Mouse (Mus musculus): ENCODE data around the gene Tmem232. TPM values are rescaled to one million over a fixed set of nuclear protein-coding genes. Genes with fewer than 3 reads are reported as not detected.

Gene Tmem232
- polyA plus RNA-seq (2012; ENCODE audit: insufficient read depth, low replicate concordance): not detected in 2 replicates

DNA sequence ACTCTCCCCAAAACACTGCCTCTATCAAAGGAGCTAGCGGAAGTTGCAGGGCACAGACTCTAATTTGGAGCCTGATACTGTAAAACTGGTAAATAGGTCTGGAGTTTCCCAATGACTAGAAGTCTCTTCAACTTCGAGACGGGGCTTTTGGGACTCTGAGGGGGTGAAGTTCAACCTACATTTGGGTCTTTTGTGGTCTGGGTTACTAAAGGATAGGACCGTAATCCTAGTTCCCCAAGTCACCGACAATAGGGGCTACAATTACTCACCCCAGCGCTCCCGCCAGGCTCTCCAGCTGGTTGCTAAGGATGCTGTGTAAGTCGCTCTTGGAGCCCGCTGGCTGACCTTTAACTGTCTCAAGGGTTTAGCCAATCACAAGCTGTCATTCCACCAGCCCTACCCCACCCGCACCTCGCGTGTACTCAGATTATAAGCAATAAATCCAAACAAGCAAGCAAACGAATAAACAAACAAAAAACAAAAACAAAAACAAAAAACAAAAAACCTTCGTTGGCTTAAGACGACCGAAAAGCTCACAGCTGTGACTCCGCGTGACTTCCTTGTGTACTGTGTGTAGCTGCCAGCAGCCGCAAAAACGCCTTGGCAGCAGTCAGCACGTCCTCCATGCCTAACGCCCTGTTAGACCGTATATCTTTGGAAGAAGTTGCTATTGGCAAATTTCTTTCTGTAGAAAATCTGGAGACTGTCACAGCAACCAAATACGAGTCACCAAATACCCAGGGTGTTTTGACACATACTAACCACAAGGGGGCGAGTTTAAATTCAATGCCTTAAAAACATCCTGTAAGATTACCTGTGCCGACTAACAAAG lies at the start of gene Tmem232:
Gene Tmem232, minus strand, starts transcription at position 342 of the 832 bp plus-strand sequence.
- Histone ChIP-seq H3K4me3 (replicated peaks) (peak within 1 kb of the TSS; percentile 88), H3K27me3 (replicated peaks) (peaks cover 2% of the 10 kb centered on the region), H3K36me3 (replicated peaks; ENCODE audit: low read length) (no peaks in the 10 kb centered on the region), H3K4me1 (peaks cover 7% of the 10 kb centered on the region; the same call in 1 of the 2 replicates), H3K9me3 (no peaks in the 10 kb centered on the region)
- TF ChIP-seq FLI1 (IDR thresholded peaks at IDR 0.05; ENCODE audit: low read length) (no peak), GATA1 (IDR thresholded peaks at IDR 0.05; ENCODE audit: borderline replicate concordance, low read length) (no peak)

DNA sequence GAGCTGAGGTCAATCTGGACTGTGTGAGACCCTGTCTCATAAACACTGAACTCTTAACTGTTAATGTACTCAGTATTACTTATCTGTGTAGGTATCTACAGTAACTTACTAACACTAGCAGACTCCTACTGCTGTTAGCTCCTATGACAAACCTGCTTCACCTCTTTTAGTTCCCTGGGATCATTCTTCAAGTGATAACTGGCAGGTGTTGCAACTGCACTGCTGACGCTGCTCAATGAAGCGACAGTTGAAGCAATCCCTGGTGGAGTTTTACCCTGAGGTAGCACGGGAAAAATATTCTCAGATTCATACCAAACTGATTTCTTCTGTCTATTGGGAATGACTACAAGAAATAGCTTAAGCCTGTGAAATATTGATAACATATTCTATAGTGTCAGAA lies 46.3 kb upstream of the Tmem232 start:
- Histone ChIP-seq H3K27me3 (replicated peaks) (no peaks in the 10 kb centered on the region), H3K4me3 (replicated peaks) (no peak overlapping the region), H3K9me3 (no peaks in the 10 kb centered on the region), H3K4me1 (peaks cover 10% of the 10 kb centered on the region; the same call in 1 of the 2 replicates), H3K36me3 (replicated peaks; ENCODE audit: low read length) (peaks cover 75% of the 10 kb centered on the region)
- TF ChIP-seq FLI1 (IDR thresholded peaks at IDR 0.05; ENCODE audit: low read length): no peak
- TF ChIP-seq GATA1 (IDR thresholded peaks at IDR 0.05; ENCODE audit: borderline replicate concordance, low read length): no peak

- H3K27me3 ChIP-seq (replicated peaks): no peaks in the 10 kb centered on the region
- H3K4me1 ChIP-seq: peaks cover 3% of the 10 kb centered on the region; the same call in 1 of the 2 replicates
- no peaks in the 10 kb centered on the region for H3K9me3 ChIP-seq
- no peak for TF ChIP-seq GATA1 (IDR thresholded peaks at IDR 0.05; ENCODE audit: borderline replicate concordance, low read length)
- no peak for TF ChIP-seq FLI1 (IDR thresholded peaks at IDR 0.05; ENCODE audit: low read length)
- peaks cover 76% of the 10 kb centered on the region for H3K36me3 ChIP-seq (replicated peaks; ENCODE audit: low read length)
- H3K4me3 ChIP-seq (replicated peaks): no peak overlapping the region
Observed at GRCm38 (mm10) chr17:65581440-65581839, 40.9 kb upstream of the Tmem232 start.

DNA sequence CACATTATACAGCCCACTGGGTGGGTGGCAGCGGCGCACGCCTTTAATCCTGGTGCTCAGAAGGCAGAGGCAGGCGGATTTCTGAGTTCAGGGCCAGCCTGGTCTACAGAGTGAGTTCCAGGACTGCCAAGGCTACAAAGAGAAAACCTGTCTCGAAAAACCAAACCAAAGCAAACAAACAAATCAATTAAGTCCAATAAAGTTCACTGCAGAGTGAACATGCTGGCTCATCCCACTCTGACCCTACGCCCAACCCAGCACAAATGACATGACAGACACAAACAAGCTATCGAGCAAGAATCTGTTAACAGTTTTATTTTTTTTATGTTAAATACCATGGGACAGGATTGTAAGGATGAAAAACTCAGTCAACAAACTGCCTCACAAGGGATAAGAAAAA lies 39.2 kb upstream of the Tmem232 start:
- H3K36me3 ChIP-seq (replicated peaks; ENCODE audit: low read length): peaks cover 66% of the 10 kb centered on the region
- no peaks in the 10 kb centered on the region for H3K9me3 ChIP-seq
- no peak overlapping the region for H3K4me3 ChIP-seq (replicated peaks)
- peaks cover 6% of the 10 kb centered on the region for H3K4me1 ChIP-seq
- H3K27me3 ChIP-seq (replicated peaks): no peaks in the 10 kb centered on the region
- TF ChIP-seq GATA1 (IDR thresholded peaks at IDR 0.05; ENCODE audit: borderline replicate concordance, low read length) (no peak), FLI1 (IDR thresholded peaks at IDR 0.05; ENCODE audit: low read length) (no peak)

DNA sequence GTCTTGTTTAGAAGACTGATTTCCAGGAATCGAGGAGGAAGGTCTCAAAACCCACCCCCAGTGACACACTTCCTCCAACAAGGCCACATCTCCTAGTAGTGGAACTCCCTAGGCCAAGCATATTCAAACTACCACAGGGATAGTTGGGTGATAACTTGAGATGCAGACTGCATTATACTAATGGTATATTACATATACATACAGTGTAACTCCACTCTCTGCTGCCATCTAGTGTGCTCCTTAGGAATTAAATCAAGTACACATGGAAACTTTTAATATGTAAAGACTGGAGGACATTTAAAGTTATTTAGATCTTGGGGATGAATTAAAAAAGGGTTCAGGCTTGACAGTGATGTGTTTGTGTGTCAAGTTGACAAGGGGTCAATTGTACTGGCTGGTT lies 34.8 kb upstream of the Tmem232 start:
- no peak overlapping the region for H3K4me3 ChIP-seq (replicated peaks)
- peaks cover 13% of the 10 kb centered on the region for H3K4me1 ChIP-seq
- no peaks in the 10 kb centered on the region for H3K9me3 ChIP-seq
- TF ChIP-seq FLI1 (IDR thresholded peaks at IDR 0.05; ENCODE audit: low read length): no peak
- no peak for TF ChIP-seq GATA1 (IDR thresholded peaks at IDR 0.05; ENCODE audit: borderline replicate concordance, low read length)
- peaks cover 30% of the 10 kb centered on the region for H3K36me3 ChIP-seq (replicated peaks; ENCODE audit: low read length)
- H3K27me3 ChIP-seq (replicated peaks): no peaks in the 10 kb centered on the region

DNA sequence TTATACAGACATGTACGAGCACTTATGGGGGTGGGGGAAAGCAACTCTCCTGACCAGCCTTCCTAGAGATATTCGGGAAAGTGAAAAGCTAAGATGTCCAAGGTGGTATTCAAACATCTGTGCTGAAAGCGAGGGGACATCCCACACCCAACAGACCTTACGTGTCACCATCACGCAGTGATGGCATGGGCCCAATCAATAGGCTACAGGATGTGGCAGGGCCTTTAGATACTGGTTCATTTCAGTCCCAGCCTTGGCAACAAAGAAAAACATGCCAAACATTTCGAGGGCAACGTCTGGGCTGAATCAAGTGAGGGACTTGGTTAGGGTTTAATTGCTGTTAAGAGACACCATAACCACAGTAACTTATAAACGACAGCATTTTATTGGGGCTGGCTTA lies 34.3 kb upstream of the Tmem232 start:
- Histone ChIP-seq H3K36me3 (replicated peaks; ENCODE audit: low read length) (peaks cover 25% of the 10 kb centered on the region), H3K27me3 (replicated peaks) (no peaks in the 10 kb centered on the region), H3K4me1 (peaks cover 13% of the 10 kb centered on the region), H3K9me3 (no peaks in the 10 kb centered on the region), H3K4me3 (replicated peaks) (no peak overlapping the region)
- no peak for TF ChIP-seq FLI1 (IDR thresholded peaks at IDR 0.05; ENCODE audit: low read length)
- no peak for TF ChIP-seq GATA1 (IDR thresholded peaks at IDR 0.05; ENCODE audit: borderline replicate concordance, low read length)

GRCm38 (mm10) chr17:65571866-65572265 lies 31.3 kb upstream of the Tmem232 start:
- no peak for TF ChIP-seq FLI1 (IDR thresholded peaks at IDR 0.05; ENCODE audit: low read length)
- TF ChIP-seq GATA1 (IDR thresholded peaks at IDR 0.05; ENCODE audit: borderline replicate concordance, low read length): no peak
- H3K4me3 ChIP-seq (replicated peaks): no peak overlapping the region
- peaks cover 3% of the 10 kb centered on the region for H3K36me3 ChIP-seq (replicated peaks; ENCODE audit: low read length)
- H3K27me3 ChIP-seq (replicated peaks): no peaks in the 10 kb centered on the region
- H3K9me3 ChIP-seq: no peaks in the 10 kb centered on the region
- peaks cover 13% of the 10 kb centered on the region for H3K4me1 ChIP-seq

GRCm38 (mm10) chr17:65571466-65571865 lies 30.9 kb upstream of the Tmem232 start:
- TF ChIP-seq FLI1 (IDR thresholded peaks at IDR 0.05; ENCODE audit: low read length) (no peak), GATA1 (IDR thresholded peaks at IDR 0.05; ENCODE audit: borderline replicate concordance, low read length) (no peak)
- no peaks in the 10 kb centered on the region for H3K27me3 ChIP-seq (replicated peaks)

DNA sequence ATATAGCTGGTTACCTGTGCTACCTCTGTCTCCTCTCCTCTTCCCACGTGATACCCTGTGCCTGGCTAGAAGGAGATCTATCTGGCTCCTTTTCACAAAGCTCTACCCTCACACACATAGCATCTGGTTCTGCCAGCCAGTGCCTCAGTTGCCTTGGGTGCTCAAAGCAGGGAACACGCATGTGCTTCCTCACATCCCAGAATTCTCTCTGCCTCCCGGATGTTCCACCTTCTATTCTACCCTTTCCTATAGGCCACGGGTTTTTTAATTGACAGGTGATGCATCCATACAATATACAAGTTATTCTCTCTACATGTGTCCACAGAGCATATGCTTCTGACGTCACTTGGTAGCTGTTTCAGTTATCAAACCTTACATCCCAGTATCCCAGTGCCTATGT lies 23.6 kb upstream of the Tmem232 start:
- H3K4me3 ChIP-seq (replicated peaks): no peak overlapping the region
- peaks cover 12% of the 10 kb centered on the region for H3K27me3 ChIP-seq (replicated peaks)
- no peaks in the 10 kb centered on the region for H3K9me3 ChIP-seq
- no peaks in the 10 kb centered on the region for H3K36me3 ChIP-seq (replicated peaks; ENCODE audit: low read length)
- H3K4me1 ChIP-seq: peaks cover 7% of the 10 kb centered on the region
- no peak for TF ChIP-seq GATA1 (IDR thresholded peaks at IDR 0.05; ENCODE audit: borderline replicate concordance, low read length)
- TF ChIP-seq FLI1 (IDR thresholded peaks at IDR 0.05; ENCODE audit: low read length): no peak

More at GRCm38 (mm10) chr17:65571466-65571865, 30.9 kb upstream of the Tmem232 start:
- no peak overlapping the region for H3K4me3 ChIP-seq (replicated peaks)
- H3K9me3 ChIP-seq: no peaks in the 10 kb centered on the region
- H3K36me3 ChIP-seq (replicated peaks; ENCODE audit: low read length): no peaks in the 10 kb centered on the region
- peaks cover 13% of the 10 kb centered on the region for H3K4me1 ChIP-seq

- peaks cover 14% of the 10 kb centered on the region for H3K4me1 ChIP-seq
- no peaks in the 10 kb centered on the region for H3K36me3 ChIP-seq (replicated peaks; ENCODE audit: low read length)
- H3K9me3 ChIP-seq: no peaks in the 10 kb centered on the region
- TF ChIP-seq GATA1 (IDR thresholded peaks at IDR 0.05; ENCODE audit: borderline replicate concordance, low read length) (no peak), FLI1 (IDR thresholded peaks at IDR 0.05; ENCODE audit: low read length) (no peak)
- peaks cover 12% of the 10 kb centered on the region for H3K27me3 ChIP-seq (replicated peaks)
- H3K4me3 ChIP-seq (replicated peaks): peak overlapping the region; percentile 38
Observed at GRCm38 (mm10) chr17:65563345-65563744, 22.8 kb upstream of the Tmem232 start.
